Mouse (Mus musculus) MEL (cell line): ENCODE measurements around the gene Mdfi. TPM values are rescaled to one million over a fixed set of nuclear protein-coding genes. Genes with fewer than 3 reads are reported as not detected.

ENCODE experiments used
- DNase-seq: peaks from one replicate; pipeline ENCODE4 v3.0.0; 2011; ENCODE audit warnings: low read depth, low spot score
- H3K27ac ChIP-seq: 2 replicates; pipeline ENCODE4 v1.5.1; 2012; ENCODE audit warnings: low read depth, mild to moderate bottlenecking, control low read depth, low read length, moderate library complexity; ENCODE audit not compliant: control insufficient read depth
- H3K27me3 ChIP-seq, 2 experiments: fragments of 150-350 bp in 1 of 2; sonication (generic) in 1 of 2; 2 replicates each; pipeline ENCODE4 v1.6.1; 2012; ENCODE audit warnings: low read length in 2 of 2, mild to moderate bottlenecking in 2 of 2, improper control_type of control experiment in 1 of 2, moderate library complexity in 1 of 2; ENCODE audit not compliant: insufficient read depth in 2 of 2, control insufficient read depth in 1 of 2
- H3K36me3 ChIP-seq, 2 experiments: 2 replicates each; pipeline ENCODE4 v1.6.1; 2012 to 2014; ENCODE audit warnings: low read length in 2 of 2, improper control_type of control experiment in 1 of 2, inconsistent platforms in 1 of 2, mild to moderate bottlenecking in 1 of 2; ENCODE audit not compliant: insufficient read depth in 2 of 2, control insufficient read depth in 1 of 2
- H3K4me1 ChIP-seq, 2 experiments: fragments of 150-350 bp in 1 of 2; sonication (generic) in 1 of 2; 2 replicates each; pipeline ENCODE4 v1.6.1; 2012; ENCODE audit warnings: low read length in 2 of 2, improper control_type of control experiment in 1 of 2, mild to moderate bottlenecking in 1 of 2; ENCODE audit not compliant: insufficient read depth in 2 of 2, control insufficient read depth in 1 of 2
- H3K4me3 ChIP-seq, 2 experiments: fragments of 150-350 bp in 1 of 2; sonication (generic) in 1 of 2; 2 replicates each; pipeline ENCODE4 v1.5.1; 2012; ENCODE audit warnings: low read depth in 2 of 2, low read length in 2 of 2, mild to moderate bottlenecking in 2 of 2, moderate library complexity in 2 of 2, control low read depth in 1 of 2, improper control_type of control experiment in 1 of 2; ENCODE audit not compliant: control insufficient read depth in 1 of 2, insufficient read depth in 1 of 2
- H3K79me2 ChIP-seq: 2 replicates; pipeline ENCODE4 v1.6.1; 2012; ENCODE audit warnings: mild to moderate bottlenecking, low read length, moderate library complexity; ENCODE audit not compliant: control insufficient read depth, poor library complexity, insufficient read depth
- H3K9ac ChIP-seq: 2 replicates; pipeline ENCODE4 v1.6.1; 2012; ENCODE audit warnings: low read depth, mild to moderate bottlenecking, control low read depth, low read length, moderate library complexity; ENCODE audit not compliant: control insufficient read depth, poor library complexity, severe bottlenecking
- H3K9me3 ChIP-seq: fragments of 150-350 bp; sonication (generic); replicated peaks from 2 replicates; pipeline ENCODE4 v1.6.1; 2012; ENCODE audit warnings: mild to moderate bottlenecking, low read length, improper control_type of control experiment, moderate library complexity; ENCODE audit not compliant: insufficient read depth
- CHD1 ChIP-seq: IDR thresholded peaks from 2 replicates; pipeline ENCODE4 v1.6.1; 2012; ENCODE audit warnings: low read depth, mild to moderate bottlenecking, inconsistent platforms, low read length, improper control_type of control experiment
- CTCF ChIP-seq, 3 experiments: IDR thresholded peaks in 2 of 3; conservative IDR thresholded peaks in 1 of 3; 2 replicates each; pipeline ENCODE4 v1.5.1; 2011 to 2012; ENCODE audit warnings: low read length in 3 of 3, low read depth in 2 of 3, mild to moderate bottlenecking in 2 of 3, improper control_type of control experiment in 1 of 3, inconsistent platforms in 1 of 3, mixed read lengths in 1 of 3, moderate library complexity in 1 of 3; ENCODE audit not compliant: control insufficient read depth in 1 of 3, insufficient read depth in 1 of 3, poor library complexity in 1 of 3, severe bottlenecking in 1 of 3
- ELF1 ChIP-seq: IDR thresholded peaks from 2 replicates; pipeline ENCODE4 v1.6.1; 2014; ENCODE audit warnings: low read depth, mild to moderate bottlenecking, inconsistent platforms, low read length, improper control_type of control experiment, moderate library complexity
- GABPA ChIP-seq: IDR thresholded peaks from 2 replicates; pipeline ENCODE4 v1.6.1; 2012; ENCODE audit warnings: low read depth, mild to moderate bottlenecking, inconsistent platforms, low read length, improper control_type of control experiment, moderate library complexity
- HCFC1 ChIP-seq: IDR thresholded peaks from 2 replicates; pipeline ENCODE4 v1.6.1; 2012; ENCODE audit warnings: low read depth, mild to moderate bottlenecking, inconsistent platforms, low read length, improper control_type of control experiment, moderate library complexity
- MAX ChIP-seq: IDR thresholded peaks from 2 replicates; pipeline ENCODE4 v1.6.1; 2011; ENCODE audit warnings: low read length, improper control_type of control experiment
- MEF2A ChIP-seq: IDR thresholded peaks from 2 replicates; pipeline ENCODE4 v1.6.1; 2014; ENCODE audit warnings: low read depth, mild to moderate bottlenecking, inconsistent platforms, low read length, improper control_type of control experiment; ENCODE audit not compliant: poor library complexity, insufficient replicate concordance, severe bottlenecking; ENCODE audit errors: extremely low read depth
- NRF1 ChIP-seq: IDR thresholded peaks from 2 replicates; pipeline ENCODE4 v1.6.1; 2014; ENCODE audit warnings: low read depth, mild to moderate bottlenecking, inconsistent platforms, low read length, improper control_type of control experiment, moderate library complexity; ENCODE audit not compliant: poor library complexity, insufficient read depth, severe bottlenecking
- RAD21 ChIP-seq: IDR thresholded peaks from 2 replicates; pipeline ENCODE4 v1.6.1; 2011; ENCODE audit warnings: mild to moderate bottlenecking, low read depth, low read length, improper control_type of control experiment
- SMC3 ChIP-seq: IDR thresholded peaks from 2 replicates; pipeline ENCODE4 v1.6.1; 2011; ENCODE audit warnings: low read depth, low read length, improper control_type of control experiment
- TBP ChIP-seq: IDR thresholded peaks from 2 replicates; pipeline ENCODE4 v1.8.0; 2011; ENCODE audit warnings: low read depth, low read length, improper control_type of control experiment
- ZKSCAN1 ChIP-seq: IDR thresholded peaks from 2 replicates; pipeline ENCODE4 v1.6.1; 2012; ENCODE audit warnings: low read depth, mild to moderate bottlenecking, inconsistent platforms, low read length, improper control_type of control experiment, moderate library complexity
- ZNF384 ChIP-seq: IDR thresholded peaks from 2 replicates; pipeline ENCODE4 v1.6.1; 2012; ENCODE audit warnings: low read depth, mild to moderate bottlenecking, inconsistent platforms, low read length, improper control_type of control experiment
- polyA plus RNA-seq, 2 experiments: library from polyadenylated mRNA; stranded (reverse) in 1 of 2; unstranded in 1 of 2; fragments of >175 nt in 1 of 2; fragments of >200 nt in 1 of 2; gene quantifications; 2 replicates each; pipeline versions ENCODE4 v1.2.1 to v1.2.4; 2012; ENCODE audit warnings: low replicate concordance in 2 of 2, low read depth in 1 of 2; ENCODE audit not compliant: insufficient read length in 2 of 2, insufficient read depth in 1 of 2, missing spikeins in 1 of 2
- total RNA-seq: library from RNA; depleted of rRNA; stranded (reverse); fragments of 300-350 nt; gene quantifications from 2 replicates; pipeline ENCODE4 v1.2.3, GENCODE M21; 2012

Gene Mdfi
- total and polyA plus RNA-seq, 3 experiments: not detected

- Histone ChIP-seq H3K9ac (no peak overlapping the region), H3K4me1 (no peaks in the 10 kb centered on the region), H3K79me2 (no peaks in the 10 kb centered on the region), H3K27me3 (no peaks in the 10 kb centered on the region), H3K4me3 (no peak overlapping the region), H3K9me3 (no peaks in the 10 kb centered on the region), H3K36me3 (no peaks in the 10 kb centered on the region), H3K27ac (no peak overlapping the region)
- no peak for TF ChIP-seq HCFC1
- TF ChIP-seq RAD21: peak; percentile 11
- TF ChIP-seq CHD1: no peak
- peak; percentile 21; the same call in 1 of the 2 replicates for TF ChIP-seq SMC3
- TF ChIP-seq CTCF (IDR thresholded peaks at IDR 0.05 in 2 of 3, conservative IDR thresholded peaks at IDR 0.05 in 1 of 3; ENCODE audit: control insufficient read depth in 1 of 3, insufficient read depth in 1 of 3, low read depth in 2 of 3, low read length in 3 of 3, poor library complexity in 1 of 3, severe bottlenecking in 1 of 3): peak; percentile 36 to 48 (median 40)
- no peak for TF ChIP-seq GABPA
- TF ChIP-seq ZNF384: no peak
- DNase-seq: peak; percentile 24
Measured at GRCm38 (mm10) chr17:47847985-47848384, 13.5 kb upstream of the Mdfi start.

- no peak overlapping the region for H3K4me3 ChIP-seq
- H3K27me3 ChIP-seq: no peaks in the 10 kb centered on the region
- H3K79me2 ChIP-seq: no peaks in the 10 kb centered on the region
- H3K9ac ChIP-seq: no peak overlapping the region
- H3K9me3 ChIP-seq: no peaks in the 10 kb centered on the region
- DNase-seq: no peak
- TF ChIP-seq MEF2A (no peak), NRF1 (no peak), ELF1 (no peak), MAX (no peak), ZKSCAN1 (no peak)
- no peaks in the 10 kb centered on the region for H3K4me1 ChIP-seq
- H3K36me3 ChIP-seq: no peaks in the 10 kb centered on the region
- no peak overlapping the region for H3K27ac ChIP-seq
Measured at GRCm38 (mm10) chr17:47845609-47846008, 11.1 kb upstream of the Mdfi start.

GRCm38 (mm10) chr17:47843465-47843864 lies 9.0 kb upstream of the Mdfi start:
- H3K9ac ChIP-seq: no peak overlapping the region
- no peaks in the 10 kb centered on the region for H3K27me3 ChIP-seq
- H3K27ac ChIP-seq: no peak overlapping the region
- H3K4me1 ChIP-seq: no peaks in the 10 kb centered on the region
- DNase-seq: no peak
- no peak overlapping the region for H3K4me3 ChIP-seq
- H3K79me2 ChIP-seq: no peaks in the 10 kb centered on the region
- H3K9me3 ChIP-seq: no peaks in the 10 kb centered on the region
- no peaks in the 10 kb centered on the region for H3K36me3 ChIP-seq
- TF ChIP-seq CTCF (IDR thresholded peaks at IDR 0.05 in 2 of 3, conservative IDR thresholded peaks at IDR 0.05 in 1 of 3; ENCODE audit: control insufficient read depth in 1 of 3, insufficient read depth in 1 of 3, low read depth in 2 of 3, low read length in 3 of 3, poor library complexity in 1 of 3, severe bottlenecking in 1 of 3) (peak; percentile 28 to 38 (median 34); a peak in 5 of 6 replicates), TBP (no peak)
